Mouse (Mus musculus): Measurements from ENCODE around the gene Tns3. TPM values are rescaled to one million over a fixed set of nuclear protein-coding genes. Genes with fewer than 3 reads are reported as not detected.

Gene Tns3
- total RNA-seq, 1 experiment from 2014 or later, result 5.8 TPM

DNA sequence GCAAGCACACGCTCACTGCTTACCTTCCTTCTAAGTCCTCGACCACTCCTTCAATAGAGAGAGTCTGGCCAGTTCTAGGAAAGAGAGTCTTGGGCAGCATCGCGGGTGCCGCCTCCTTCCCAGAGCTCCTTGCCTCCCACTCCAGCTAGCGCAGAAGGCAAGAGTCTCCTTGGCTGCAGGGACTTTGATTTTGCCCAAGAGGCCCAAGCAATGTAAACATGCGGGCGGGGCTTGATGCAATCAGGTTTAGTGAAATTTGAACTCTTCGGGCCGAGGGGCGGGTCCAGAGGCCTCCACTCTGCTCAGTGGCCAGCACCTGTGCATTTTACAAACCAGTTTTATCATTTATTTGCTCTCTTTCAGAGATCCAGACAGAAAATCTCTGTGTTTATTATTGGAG, 160.6 kb downstream of the Tns3 start:
- no peak for ATAC-seq (ENCODE audit: extremely low read depth, insufficient number of reproducible peaks, low FRiP score, poor library complexity, severe bottlenecking)

DNA sequence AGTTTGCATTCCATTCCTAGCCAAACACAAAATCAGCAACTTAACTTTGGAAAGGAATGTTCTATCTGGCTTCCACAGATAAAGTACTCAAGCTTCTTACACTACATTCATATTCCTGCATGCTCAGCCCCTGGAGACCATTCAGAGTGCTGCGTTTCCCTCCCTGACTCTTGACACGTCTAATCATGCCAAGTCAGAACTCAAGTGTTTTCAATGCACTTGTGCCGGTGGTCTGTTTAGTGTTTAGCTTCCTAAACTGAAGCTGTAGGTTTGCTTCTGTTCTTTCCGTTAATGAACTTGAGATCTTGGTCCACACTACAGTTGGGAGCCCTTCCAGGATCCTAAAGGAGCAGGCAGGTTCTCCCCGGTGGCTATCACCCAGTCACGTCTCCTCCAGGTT, 163.5 kb downstream of the Tns3 start:
- no peak for ATAC-seq (ENCODE audit: extremely low read depth, insufficient number of reproducible peaks, low FRiP score, poor library complexity, severe bottlenecking)

DNA sequence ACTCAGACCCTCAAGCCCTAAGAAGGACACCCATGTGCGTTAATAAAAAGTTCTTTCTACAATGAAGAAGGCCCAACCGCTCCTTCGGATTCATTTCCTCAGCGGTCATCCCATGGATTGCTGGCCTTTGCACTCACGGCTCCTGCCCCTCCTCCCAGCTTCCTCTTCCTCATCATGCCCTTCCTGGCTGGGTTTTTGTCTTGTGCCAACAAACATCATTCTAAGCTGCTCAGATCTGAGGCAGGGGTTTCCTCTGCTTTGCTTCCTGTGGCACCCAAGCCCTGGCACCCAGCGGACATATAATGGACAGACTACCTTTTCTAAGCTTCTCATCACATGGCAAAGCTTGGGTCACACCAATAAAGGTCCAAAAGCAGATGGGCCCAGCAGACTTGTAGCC, 167.2 kb downstream of the Tns3 start:
- no peak for ATAC-seq (ENCODE audit: extremely low read depth, insufficient number of reproducible peaks, low FRiP score, poor library complexity, severe bottlenecking)

DNA sequence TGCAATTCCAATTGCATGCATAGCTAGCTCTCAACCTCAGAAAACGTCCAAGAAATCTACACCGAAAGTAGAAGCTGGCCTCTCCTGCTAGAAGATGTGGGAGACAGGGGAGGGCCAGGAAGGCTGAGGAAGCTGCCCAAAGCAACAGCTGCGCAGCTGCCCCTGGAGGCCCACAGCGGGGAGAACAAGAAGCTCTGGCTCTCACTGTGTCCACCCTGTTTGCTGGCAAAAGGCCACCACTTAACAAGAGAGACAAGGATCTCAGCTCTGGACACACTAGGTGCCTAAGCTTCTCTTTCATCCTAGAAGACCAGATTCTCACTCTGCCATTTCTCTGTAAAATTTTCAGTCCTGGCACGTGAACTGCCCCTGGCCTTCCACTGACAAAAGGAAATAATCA, 167.6 kb downstream of the Tns3 start:
- ATAC-seq (ENCODE audit: extremely low read depth, insufficient number of reproducible peaks, low FRiP score, poor library complexity, severe bottlenecking), result no peak

- ATAC-seq (ENCODE audit: extremely low read depth, insufficient number of reproducible peaks, low FRiP score, poor library complexity, severe bottlenecking), result no peak
Measured at GRCm38 (mm10) chr11:8495801-8496200, 168.5 kb downstream of the Tns3 start.

DNA sequence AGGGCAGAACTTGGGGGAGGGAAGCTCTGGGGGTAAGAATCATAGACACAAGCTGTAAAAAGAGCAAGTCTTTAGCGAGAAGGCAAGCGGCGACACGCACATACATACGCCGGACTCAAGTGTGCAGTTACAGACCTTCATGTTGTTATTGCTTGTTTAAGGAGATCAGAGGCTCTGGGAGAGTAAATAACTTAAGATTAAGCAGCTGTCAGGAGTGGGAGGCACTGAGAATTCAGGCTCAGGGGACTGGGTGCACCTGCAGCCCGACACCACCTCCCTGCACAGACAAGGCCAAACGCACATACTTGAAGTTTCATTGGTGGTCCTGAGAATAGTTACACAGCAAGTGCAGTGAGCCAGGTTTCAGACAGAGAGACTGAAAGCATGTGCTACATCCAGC, 169.3 kb downstream of the Tns3 start:
- ATAC-seq (ENCODE audit: extremely low read depth, insufficient number of reproducible peaks, low FRiP score, poor library complexity, severe bottlenecking), result no peak

GRCm38 (mm10) chr11:8493931-8494490, 170.3 kb downstream of the Tns3 start:
- no peak for ATAC-seq (ENCODE audit: extremely low read depth, insufficient number of reproducible peaks, low FRiP score, poor library complexity, severe bottlenecking)

- ATAC-seq (ENCODE audit: extremely low read depth, insufficient number of reproducible peaks, low FRiP score, poor library complexity, severe bottlenecking), result no peak
Measured at GRCm38 (mm10) chr11:8492332-8492731, 172.0 kb downstream of the Tns3 start.

GRCm38 (mm10) chr11:8488248-8488647, 176.1 kb downstream of the Tns3 start:
- ATAC-seq (ENCODE audit: extremely low read depth, insufficient number of reproducible peaks, low FRiP score, poor library complexity, severe bottlenecking), result no peak

- no peak for ATAC-seq (ENCODE audit: extremely low read depth, insufficient number of reproducible peaks, low FRiP score, poor library complexity, severe bottlenecking)
Measured at GRCm38 (mm10) chr11:8486552-8486951, 177.8 kb downstream of the Tns3 start.

- ATAC-seq (ENCODE audit: extremely low read depth, insufficient number of reproducible peaks, low FRiP score, poor library complexity, severe bottlenecking), result no peak
Measured at GRCm38 (mm10) chr11:8484538-8484937, 179.8 kb downstream of the Tns3 start.

DNA sequence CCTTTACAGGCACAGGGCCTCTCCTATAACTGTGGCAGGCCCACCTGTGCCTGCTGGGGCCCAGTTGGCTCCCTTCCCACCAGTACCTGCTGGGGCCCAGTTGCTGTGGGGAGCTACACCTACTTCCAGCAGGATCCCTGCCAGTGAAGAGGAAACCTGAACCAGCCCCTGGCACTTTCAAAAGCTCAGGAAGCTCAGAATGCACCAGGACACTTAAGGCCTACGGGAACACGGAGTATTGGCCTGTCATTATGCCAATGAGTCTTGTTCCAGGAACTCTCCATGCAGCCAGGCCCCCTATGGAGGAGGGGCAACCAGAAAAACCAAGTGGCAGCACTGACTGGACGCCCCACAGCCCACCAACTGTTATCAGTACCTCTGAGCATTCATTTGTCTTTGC, 181.6 kb downstream of the Tns3 start:
- no peak for ATAC-seq (ENCODE audit: extremely low read depth, insufficient number of reproducible peaks, low FRiP score, poor library complexity, severe bottlenecking)

- ATAC-seq (ENCODE audit: extremely low read depth, insufficient number of reproducible peaks, low FRiP score, poor library complexity, severe bottlenecking), result no peak
Measured at GRCm38 (mm10) chr11:8481962-8482361, 182.4 kb downstream of the Tns3 start.

- no peak for ATAC-seq (ENCODE audit: extremely low read depth, insufficient number of reproducible peaks, low FRiP score, poor library complexity, severe bottlenecking)
Measured at GRCm38 (mm10) chr11:8481529-8481928, 182.8 kb downstream of the Tns3 start.

DNA sequence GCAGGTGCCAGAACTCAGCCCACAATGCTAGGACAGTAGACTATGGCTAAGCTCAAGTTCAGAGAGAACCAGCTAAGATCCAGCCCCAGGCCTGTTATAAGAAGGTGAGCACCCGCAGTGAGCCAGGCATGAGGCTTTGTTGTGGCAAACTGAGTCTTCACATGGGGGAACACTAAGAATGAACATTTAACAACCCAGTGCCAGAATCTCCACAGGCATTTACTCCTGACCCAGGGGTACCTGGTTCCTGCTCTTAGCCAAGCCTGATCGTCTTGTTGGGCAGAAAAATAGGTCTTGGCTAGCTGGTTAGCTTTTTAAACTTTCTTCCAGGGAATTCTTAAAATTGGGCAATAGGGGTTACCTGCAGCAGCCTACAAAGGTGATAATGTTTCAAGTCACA, 184.5 kb downstream of the Tns3 start:
- no peak for ATAC-seq (ENCODE audit: extremely low read depth, insufficient number of reproducible peaks, low FRiP score, poor library complexity, severe bottlenecking)

GRCm38 (mm10) chr11:8479313-8479712, 185.0 kb downstream of the Tns3 start:
- ATAC-seq (ENCODE audit: extremely low read depth, insufficient number of reproducible peaks, low FRiP score, poor library complexity, severe bottlenecking), result no peak

DNA sequence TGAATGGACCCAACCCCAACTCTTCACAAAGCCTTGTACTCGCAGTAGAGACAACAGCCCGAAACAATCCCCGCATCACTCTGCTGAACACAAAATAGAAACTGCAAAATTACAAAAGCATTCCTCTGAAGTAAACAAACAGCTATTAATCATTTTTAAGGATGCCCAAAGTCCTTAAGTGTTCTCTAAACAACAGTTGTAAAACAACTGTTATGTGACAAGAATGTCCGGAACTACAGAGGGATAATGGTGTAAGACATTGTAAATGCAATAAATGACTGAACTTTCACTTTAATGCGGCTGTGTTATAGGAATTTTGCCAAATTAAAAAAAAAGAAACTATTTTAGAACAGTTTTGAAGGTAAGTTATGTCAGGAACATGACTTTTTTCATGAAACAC, 190.7 kb downstream of the Tns3 start:
- ATAC-seq (ENCODE audit: extremely low read depth, insufficient number of reproducible peaks, low FRiP score, poor library complexity, severe bottlenecking), result no peak

DNA sequence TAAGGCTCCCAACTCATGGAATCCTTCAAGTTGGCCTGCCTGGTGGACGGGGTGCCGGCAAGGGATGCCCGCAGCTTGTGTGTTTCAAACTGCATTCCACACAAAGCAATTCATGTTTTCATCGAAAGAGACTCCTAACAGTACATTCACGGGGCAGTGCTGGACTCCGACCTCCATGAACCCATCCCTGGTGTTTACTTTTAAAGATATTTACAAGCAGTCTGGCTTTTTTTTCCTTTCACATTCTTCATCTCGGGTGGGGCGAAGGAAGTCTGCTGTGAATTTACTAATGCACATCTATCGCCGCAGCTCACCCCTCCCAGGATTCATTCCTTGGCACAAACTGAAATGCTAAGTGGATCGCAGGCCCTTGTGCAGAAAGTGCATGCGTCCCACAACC, 191.9 kb downstream of the Tns3 start:
- ATAC-seq (ENCODE audit: extremely low read depth, insufficient number of reproducible peaks, low FRiP score, poor library complexity, severe bottlenecking), result no peak

GRCm38 (mm10) chr11:8471535-8471934, 192.8 kb downstream of the Tns3 start:
- ATAC-seq (ENCODE audit: extremely low read depth, insufficient number of reproducible peaks, low FRiP score, poor library complexity, severe bottlenecking), result no peak

- ATAC-seq (ENCODE audit: extremely low read depth, insufficient number of reproducible peaks, low FRiP score, poor library complexity, severe bottlenecking), result no peak
Measured at GRCm38 (mm10) chr11:8469537-8469936, 194.8 kb downstream of the Tns3 start.

All from neutrophil, adult 5-6 weeks (primary cell).